Mouse (Mus musculus) Patski (cell line): ENCODE measurements around the gene Gdpgp1. TPM values are rescaled to one million over a fixed set of nuclear protein-coding genes. Genes with fewer than 3 reads are reported as not detected.

Source experiments
- ATAC-seq: fragments of 100-300 bp; one replicate; pipeline ENCODE4 v1.8.0; 2021
- CTCF ChIA-PET: fragments of 350-600 bp; sonication (Branson Sonifier 250); formaldehyde crosslinking; loops from one replicate; lab custom pipeline; 2022; ENCODE audit warnings: inconsistent platforms; lab: Charles Lee
- POLR2A ChIA-PET: fragments of 350-600 bp; sonication (Branson Sonifier 250); formaldehyde crosslinking; loops from one replicate; lab custom pipeline; 2022; ENCODE audit warnings: antibody characterized with exemption, inconsistent platforms; lab: Charles Lee
- DNase-seq: peaks from one replicate; pipeline ENCODE4 v3.0.0-alpha.2; 2011; ENCODE audit warnings: low read depth, low spot score
- H3K27me3 ChIP-seq: fragments of 371-371 bp; one replicate; pipeline ENCODE4 v1.5.1; 2021
- CTCF ChIP-seq: fragments of 100-300 bp; IDR thresholded peaks from one replicate; pipeline ENCODE4 v1.5.1; 2021
- in situ Hi-C: fragments of 300-500 bp; cut with MboI; formaldehyde crosslinking; loops from 3 replicates; pipeline ENCODE4 v1.11.1; 2018; ENCODE audit warnings: low pct_unique_long_range_greater_than_20kb, mixed read lengths
- polyA plus RNA-seq: library from polyadenylated mRNA; unstranded; gene quantifications from one replicate; pipeline ENCODE4 v1.2.3, GENCODE M21; 2021

The Gdpgp1 gene
- polyA plus RNA-seq, result 4.0 TPM

GRCm38 (mm10) chr7:80232489-80233029 is at the start of gene Gdpgp1, which contains the start of gene Cib1:
Gene Gdpgp1 (plus strand): TSS chr7:80232865.
Gene Cib1 (minus strand): TSS chr7:80232813.
- POLR2A ChIA-PET, result interaction anchor here (1.7 kb wide), 1 partner anchor 47 kb away, joined by 4 read pairs; no protein-coding TSS in a partner anchor
- no peak for TF ChIP-seq CTCF
- DNase-seq (peak; percentile 79), ATAC-seq (peak; percentile 94)
- in situ Hi-C loops, result no loop called here
- no peaks in the 10 kb centered on the region for H3K27me3 ChIP-seq
- CTCF ChIA-PET, result interaction anchor here (1.4 to 2.1 kb wide), 3 partner anchors 13 to 92 kb away, joined by 4 to 7 read pairs (median 4); partner anchors contain the start of gene Ttll13

GRCm38 (mm10) chr7:80183466-80183865 is 49.2 kb upstream of the Gdpgp1 start:
- TF ChIP-seq CTCF, result no peak
- CTCF ChIA-PET, result interaction anchor here (1.0 kb wide), 1 partner anchor 23 kb away, joined by 3 read pairs; no protein-coding TSS in a partner anchor
- H3K27me3 ChIP-seq, result no peaks in the 10 kb centered on the region
- ATAC-seq (no peak), DNase-seq (no peak)
- in situ Hi-C loops, result no loop called here
- POLR2A ChIA-PET, result interaction anchor here (0.6 kb wide), 1 partner anchor 322 kb away, joined by 7 read pairs; no protein-coding TSS in a partner anchor

- ATAC-seq, result no peak
- no peak for DNase-seq
- in situ Hi-C loops, result no loop called here
- H3K27me3 ChIP-seq, result no peaks in the 10 kb centered on the region
- TF ChIP-seq CTCF, result no peak
- ChIA-PET CTCF (interaction anchor here (2.4 kb wide), 1 partner anchor 17 kb away, joined by 10 read pairs; no protein-coding TSS in a partner anchor), POLR2A (interaction anchor here (0.6 kb wide), 1 partner anchor 322 kb away, joined by 7 read pairs; no protein-coding TSS in a partner anchor)
These were observed 48.7 kb upstream of the Gdpgp1 start for GRCm38 (mm10) chr7:80183969-80184368.

- TF ChIP-seq CTCF, result no peak
- no peaks in the 10 kb centered on the region for H3K27me3 ChIP-seq
- CTCF ChIA-PET, result interaction anchor here (1.1 to 2.4 kb wide), 4 partner anchors 11 to 23 kb away, joined by 3 to 10 read pairs (median 6); no protein-coding TSS in a partner anchor
- in situ Hi-C loops, result no loop called here
- ATAC-seq (no peak), DNase-seq (no peak)
- POLR2A ChIA-PET, result no interaction called here
These were observed 48.1 kb upstream of the Gdpgp1 start for GRCm38 (mm10) chr7:80184551-80184950.

- TF ChIP-seq CTCF, result no peak
- in situ Hi-C loops, result no loop called here
- H3K27me3 ChIP-seq, result no peaks in the 10 kb centered on the region
- ATAC-seq (no peak), DNase-seq (no peak)
- POLR2A ChIA-PET, result interaction anchor here (0.7 kb wide), 1 partner anchor 34 kb away, joined by 3 read pairs; no protein-coding TSS in a partner anchor
- CTCF ChIA-PET, result interaction anchor here (1.1 to 2.4 kb wide), 4 partner anchors 11 to 23 kb away, joined by 3 to 10 read pairs (median 6); no protein-coding TSS in a partner anchor
These were observed 47.7 kb upstream of the Gdpgp1 start for GRCm38 (mm10) chr7:80184968-80185367.

- CTCF ChIA-PET, result interaction anchor here (1.2 to 2.4 kb wide), 5 partner anchors 10 to 29 kb away, joined by 3 to 10 read pairs (median 6); no protein-coding TSS in a partner anchor
- POLR2A ChIA-PET, result interaction anchor here (0.9 to 1.1 kb wide), 3 partner anchors 11 to 46 kb away, joined by 3 to 5 read pairs (median 4); partner anchors contain the start of genes Cib1 and Gdpgp1
- DNase-seq (no peak), ATAC-seq (no peak)
- no peaks in the 10 kb centered on the region for H3K27me3 ChIP-seq
- in situ Hi-C loops, result no loop called here
- no peak for TF ChIP-seq CTCF
These were observed 46.6 kb upstream of the Gdpgp1 start for GRCm38 (mm10) chr7:80186021-80186420.

- peak; percentile 71 for ATAC-seq
- peak; percentile 73 for DNase-seq
- no peaks in the 10 kb centered on the region for H3K27me3 ChIP-seq
- CTCF ChIA-PET, result interaction anchor here (0.9 to 2.4 kb wide), 5 partner anchors 10 to 29 kb away, joined by 3 to 10 read pairs (median 4); no protein-coding TSS in a partner anchor
- POLR2A ChIA-PET, result interaction anchor here (0.6 to 1.6 kb wide), 4 partner anchors 10 to 71 kb away, joined by 3 to 4 read pairs (median 4); partner anchors contain the start of gene Idh2
- TF ChIP-seq CTCF, result no peak
- in situ Hi-C loops, result no loop called here
These were observed 46.0 kb upstream of the Gdpgp1 start, which contains the start of gene Sema4b for GRCm38 (mm10) chr7:80186531-80187296. Gene Sema4b (plus strand): TSS chr7:80186841.

- ATAC-seq, result no peak
- POLR2A ChIA-PET, result interaction anchor here (0.6 to 2.2 kb wide), 7 partner anchors 11 to 1011 kb away, joined by 3 to 8 read pairs (median 3); partner anchors contain the start of gene Idh2
- DNase-seq, result no peak
- H3K27me3 ChIP-seq, result no peaks in the 10 kb centered on the region
- TF ChIP-seq CTCF, result no peak
- in situ Hi-C loops, result no loop called here
- CTCF ChIA-PET, result interaction anchor here (0.9 to 2.3 kb wide), 3 partner anchors 10 to 21 kb away, joined by 3 to 9 read pairs (median 6); no protein-coding TSS in a partner anchor
These were observed 45.2 kb upstream of the Gdpgp1 start for GRCm38 (mm10) chr7:80187501-80187900.

GRCm38 (mm10) chr7:80188579-80189125 is 44.0 kb upstream of the Gdpgp1 start:
- no peaks in the 10 kb centered on the region for H3K27me3 ChIP-seq
- CTCF ChIA-PET, result interaction anchor here (1.2 to 2.3 kb wide), 4 partner anchors 9 to 22 kb away, joined by 3 to 9 read pairs (median 5); no protein-coding TSS in a partner anchor
- in situ Hi-C loops, result no loop called here
- TF ChIP-seq CTCF, result no peak
- DNase-seq (no peak), ATAC-seq (no peak)
- POLR2A ChIA-PET, result interaction anchor here (2.2 kb wide), 1 partner anchor 11 kb away, joined by 8 read pairs; no protein-coding TSS in a partner anchor
